Mouse (Mus musculus): ENCODE measurements around the gene 1700092M07Rik. TPM values are rescaled to one million over a fixed set of nuclear protein-coding genes. Genes with fewer than 3 reads are reported as not detected.
"Not testable (repeated sequence)": the region's sequence is repeated elsewhere in the genome, so short reads cannot be mapped to it uniquely, and the experiment has no call there.

The 1700092M07Rik gene
- polyA plus RNA-seq, 1 experiment, result 1.7 TPM

DNA sequence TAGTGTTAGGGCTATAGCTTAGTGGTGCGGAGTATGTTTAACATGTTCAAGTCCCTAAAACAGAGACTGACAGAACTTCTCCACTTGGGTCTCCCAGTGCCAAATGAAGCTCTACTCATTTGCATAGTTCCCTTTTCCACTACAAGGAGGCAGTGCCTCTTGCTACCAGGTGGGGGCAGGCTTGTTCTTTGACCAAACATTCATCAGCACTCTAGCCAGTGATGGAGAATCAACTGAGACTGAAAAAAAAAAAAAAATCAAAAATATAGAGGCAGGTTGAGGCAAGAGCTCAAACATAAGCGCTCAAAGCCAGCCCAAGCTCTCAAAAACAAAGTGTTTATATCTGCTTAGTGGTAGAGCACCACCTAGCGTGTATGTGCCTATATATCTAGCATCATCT, 22.2 kb upstream of the 1700092M07Rik start:
- TF ChIP-seq USF1 (IDR thresholded peaks at IDR 0.05; ENCODE audit: low read depth) (no peak), FOSL1 (IDR thresholded peaks at IDR 0.05; ENCODE audit: insufficient read depth, low read length, poor library complexity, severe bottlenecking) (no peak), MAX (IDR thresholded peaks at IDR 0.05) (no peak), MYOD1 (IDR thresholded peaks at IDR 0.05; ENCODE audit: control insufficient read depth, insufficient read length, low read depth) (no peak), MYOG (IDR thresholded peaks at IDR 0.05; ENCODE audit: control insufficient read depth, extremely low read depth, insufficient read length) (no peak), CTCF (IDR thresholded peaks at IDR 0.05; ENCODE audit: control insufficient read depth, insufficient read depth, insufficient read length) (no peak), CEBPB (IDR thresholded peaks at IDR 0.05; ENCODE audit: low read depth) (no peak)
- H3K27me3 ChIP-seq (ENCODE audit: control insufficient read depth, insufficient read depth, insufficient read length), result no peaks in the 10 kb centered on the region
- peaks cover 52% of the 10 kb centered on the region for H3K79me3 ChIP-seq (ENCODE audit: low read depth)
- no peak overlapping the region for H3ac ChIP-seq (ENCODE audit: control insufficient read depth, insufficient read length, low read depth)
- peaks cover 6% of the 10 kb centered on the region for H3K36me3 ChIP-seq (ENCODE audit: control insufficient read depth, insufficient read depth)
- H3K79me2 ChIP-seq (ENCODE audit: control insufficient read depth, insufficient read depth), result peaks cover 93% of the 10 kb centered on the region
- no peak overlapping the region for H3K4me3 ChIP-seq (ENCODE audit: insufficient read depth, poor library complexity, severe bottlenecking)

- Histone ChIP-seq H3K79me3 (ENCODE audit: low read depth) (peaks cover 59% of the 10 kb centered on the region), H3K79me2 (ENCODE audit: control insufficient read depth, insufficient read depth) (peaks cover 93% of the 10 kb centered on the region)
- H3K4me3 ChIP-seq (ENCODE audit: insufficient read depth, poor library complexity, severe bottlenecking); H3K36me3 ChIP-seq (ENCODE audit: control insufficient read depth, insufficient read depth); H3ac ChIP-seq (ENCODE audit: control insufficient read depth, insufficient read length, low read depth); H3K27me3 ChIP-seq (ENCODE audit: control insufficient read depth, insufficient read depth, insufficient read length): not testable (repeated sequence)
These were observed 21.5 kb upstream of the 1700092M07Rik start for GRCm38 (mm10) chr19:8719037-8719436.

GRCm38 (mm10) chr19:8721378-8721777, 19.1 kb upstream of the 1700092M07Rik start:
- Histone ChIP-seq H3K27me3 (ENCODE audit: control insufficient read depth, insufficient read depth, insufficient read length) (no peaks in the 10 kb centered on the region), H3K4me3 (ENCODE audit: insufficient read depth, poor library complexity, severe bottlenecking) (peak overlapping the region; percentile 93), H3K79me2 (ENCODE audit: control insufficient read depth, insufficient read depth) (peaks cover 93% of the 10 kb centered on the region), H3ac (ENCODE audit: control insufficient read depth, insufficient read length, low read depth) (no peak overlapping the region), H3K79me3 (ENCODE audit: low read depth) (peaks cover 72% of the 10 kb centered on the region), H3K36me3 (ENCODE audit: control insufficient read depth, insufficient read depth) (peaks cover 32% of the 10 kb centered on the region)
- TF ChIP-seq FOSL1 (IDR thresholded peaks at IDR 0.05; ENCODE audit: insufficient read depth, low read length, poor library complexity, severe bottlenecking) (no peak), CTCF (IDR thresholded peaks at IDR 0.05; ENCODE audit: control insufficient read depth, insufficient read depth, insufficient read length) (no peak), MYOD1 (IDR thresholded peaks at IDR 0.05; ENCODE audit: control insufficient read depth, insufficient read length, low read depth) (no peak), MAX (IDR thresholded peaks at IDR 0.05) (no peak), USF1 (IDR thresholded peaks at IDR 0.05; ENCODE audit: low read depth) (no peak), CEBPB (IDR thresholded peaks at IDR 0.05; ENCODE audit: low read depth) (no peak), MYOG (IDR thresholded peaks at IDR 0.05; ENCODE audit: control insufficient read depth, extremely low read depth, insufficient read length) (no peak)

- Histone ChIP-seq H3ac (ENCODE audit: control insufficient read depth, insufficient read length, low read depth) (peak overlapping the region; percentile 88), H3K27me3 (ENCODE audit: control insufficient read depth, insufficient read depth, insufficient read length) (no peaks in the 10 kb centered on the region), H3K36me3 (ENCODE audit: control insufficient read depth, insufficient read depth) (peaks cover 38% of the 10 kb centered on the region), H3K79me3 (ENCODE audit: low read depth) (peaks cover 68% of the 10 kb centered on the region), H3K4me3 (ENCODE audit: insufficient read depth, poor library complexity, severe bottlenecking) (peak overlapping the region; percentile 93), H3K79me2 (ENCODE audit: control insufficient read depth, insufficient read depth) (peaks cover 91% of the 10 kb centered on the region)
- peak; percentile 42 for TF ChIP-seq USF1 (IDR thresholded peaks at IDR 0.05; ENCODE audit: low read depth)
- no peak for TF ChIP-seq CEBPB (IDR thresholded peaks at IDR 0.05; ENCODE audit: low read depth)
These were observed 18.5 kb upstream of the 1700092M07Rik start for GRCm38 (mm10) chr19:8722021-8722420.

DNA sequence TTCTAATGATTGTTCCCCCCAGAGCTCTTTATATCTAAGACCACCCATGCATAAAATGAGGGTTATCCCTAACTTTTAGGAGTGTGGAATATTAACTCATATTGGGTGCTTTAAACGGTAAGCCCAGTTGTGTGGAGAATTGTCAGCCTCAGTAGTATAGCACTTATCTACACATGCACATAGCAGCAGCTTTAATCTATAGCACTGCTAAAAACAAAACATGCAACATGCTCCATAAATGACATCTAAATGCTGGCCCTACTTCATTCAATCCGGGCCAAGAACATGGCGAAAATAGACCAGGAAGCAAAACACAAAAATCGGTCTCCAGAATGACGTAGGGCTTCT, 18.0 kb upstream of the 1700092M07Rik start:
- H3K4me3 ChIP-seq (ENCODE audit: insufficient read depth, poor library complexity, severe bottlenecking), result peak overlapping the region; percentile 93
- no peak for TF ChIP-seq MYOD1 (IDR thresholded peaks at IDR 0.05; ENCODE audit: control insufficient read depth, insufficient read length, low read depth)
- no peak for TF ChIP-seq USF1 (IDR thresholded peaks at IDR 0.05; ENCODE audit: low read depth)
- TF ChIP-seq CEBPB (IDR thresholded peaks at IDR 0.05; ENCODE audit: low read depth), result no peak
- TF ChIP-seq FOSL1 (IDR thresholded peaks at IDR 0.05; ENCODE audit: insufficient read depth, low read length, poor library complexity, severe bottlenecking), result no peak
- TF ChIP-seq MYOG (IDR thresholded peaks at IDR 0.05; ENCODE audit: control insufficient read depth, extremely low read depth, insufficient read length), result no peak
- TF ChIP-seq CTCF (IDR thresholded peaks at IDR 0.05; ENCODE audit: control insufficient read depth, insufficient read depth, insufficient read length), result no peak
- TF ChIP-seq MAX (IDR thresholded peaks at IDR 0.05), result no peak
- H3K36me3 ChIP-seq (ENCODE audit: control insufficient read depth, insufficient read depth), result peaks cover 38% of the 10 kb centered on the region
- no peaks in the 10 kb centered on the region for H3K27me3 ChIP-seq (ENCODE audit: control insufficient read depth, insufficient read depth, insufficient read length)
- peak overlapping the region; percentile 88 for H3ac ChIP-seq (ENCODE audit: control insufficient read depth, insufficient read length, low read depth)
- peaks cover 86% of the 10 kb centered on the region for H3K79me2 ChIP-seq (ENCODE audit: control insufficient read depth, insufficient read depth)
- peaks cover 63% of the 10 kb centered on the region for H3K79me3 ChIP-seq (ENCODE audit: low read depth)

DNA sequence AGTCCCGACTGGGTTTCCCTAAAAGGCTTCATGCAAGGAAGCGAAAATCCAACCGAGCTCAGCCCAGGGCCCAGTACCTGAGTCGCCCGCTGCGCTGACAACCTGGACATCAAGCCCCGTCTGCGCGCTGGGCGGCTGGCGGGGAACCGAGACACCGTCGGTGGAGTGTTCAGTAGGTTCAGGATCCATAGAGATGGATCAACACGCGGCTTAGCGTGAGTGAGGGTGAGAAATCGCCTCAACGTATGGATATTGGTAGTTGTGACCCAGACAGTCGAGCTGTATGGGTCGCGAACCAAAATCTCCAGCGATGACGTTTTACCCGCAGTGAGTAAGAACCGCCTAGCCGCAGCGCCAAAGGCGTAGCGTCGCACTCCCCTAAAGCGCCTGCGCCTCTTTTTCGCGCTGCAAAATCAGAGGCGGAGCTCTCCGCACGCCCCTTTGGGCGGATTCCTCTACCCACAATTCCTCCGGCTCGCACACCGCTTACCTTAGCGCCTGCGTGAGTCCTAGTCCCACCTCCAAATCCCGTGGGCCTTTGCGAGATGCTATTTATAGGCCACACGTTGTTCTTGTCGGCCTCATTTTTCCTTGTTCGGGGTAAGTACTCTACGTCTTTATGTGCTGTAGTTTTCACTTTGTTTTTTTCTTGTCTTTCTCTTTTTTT, 17.5 kb upstream of the 1700092M07Rik start, which contains the start of gene Slc3a2:
Gene Slc3a2 (minus strand): TSS at position 463 of the 667 bp plus-strand sequence.
- H3K79me2 ChIP-seq (ENCODE audit: control insufficient read depth, insufficient read depth), result peaks cover 81% of the 10 kb centered on the region
- TF ChIP-seq FOSL1 (IDR thresholded peaks at IDR 0.05; ENCODE audit: insufficient read depth, low read length, poor library complexity, severe bottlenecking) (no peak), CEBPB (IDR thresholded peaks at IDR 0.05; ENCODE audit: low read depth) (no peak), MYOD1 (IDR thresholded peaks at IDR 0.05; ENCODE audit: control insufficient read depth, insufficient read length, low read depth) (no peak), USF1 (IDR thresholded peaks at IDR 0.05; ENCODE audit: low read depth) (no peak), CTCF (IDR thresholded peaks at IDR 0.05; ENCODE audit: control insufficient read depth, insufficient read depth, insufficient read length) (no peak), MYOG (IDR thresholded peaks at IDR 0.05; ENCODE audit: control insufficient read depth, extremely low read depth, insufficient read length) (no peak), MAX (IDR thresholded peaks at IDR 0.05) (peak; percentile 86)
- H3K36me3 ChIP-seq (ENCODE audit: control insufficient read depth, insufficient read depth), result peaks cover 38% of the 10 kb centered on the region
- H3K79me3 ChIP-seq (ENCODE audit: low read depth), result peaks cover 59% of the 10 kb centered on the region
- peak within 1 kb of the TSS; percentile 94 for H3ac ChIP-seq (ENCODE audit: control insufficient read depth, insufficient read length, low read depth)
- peak within 1 kb of the TSS; percentile 93 for H3K4me3 ChIP-seq (ENCODE audit: insufficient read depth, poor library complexity, severe bottlenecking)
- no peaks in the 10 kb centered on the region for H3K27me3 ChIP-seq (ENCODE audit: control insufficient read depth, insufficient read depth, insufficient read length)

All from C2C12 (cell line).